Mouse (Mus musculus): ENCODE results near the gene 4933415A04Rik.

Gene 4933415A04Rik

DNA sequence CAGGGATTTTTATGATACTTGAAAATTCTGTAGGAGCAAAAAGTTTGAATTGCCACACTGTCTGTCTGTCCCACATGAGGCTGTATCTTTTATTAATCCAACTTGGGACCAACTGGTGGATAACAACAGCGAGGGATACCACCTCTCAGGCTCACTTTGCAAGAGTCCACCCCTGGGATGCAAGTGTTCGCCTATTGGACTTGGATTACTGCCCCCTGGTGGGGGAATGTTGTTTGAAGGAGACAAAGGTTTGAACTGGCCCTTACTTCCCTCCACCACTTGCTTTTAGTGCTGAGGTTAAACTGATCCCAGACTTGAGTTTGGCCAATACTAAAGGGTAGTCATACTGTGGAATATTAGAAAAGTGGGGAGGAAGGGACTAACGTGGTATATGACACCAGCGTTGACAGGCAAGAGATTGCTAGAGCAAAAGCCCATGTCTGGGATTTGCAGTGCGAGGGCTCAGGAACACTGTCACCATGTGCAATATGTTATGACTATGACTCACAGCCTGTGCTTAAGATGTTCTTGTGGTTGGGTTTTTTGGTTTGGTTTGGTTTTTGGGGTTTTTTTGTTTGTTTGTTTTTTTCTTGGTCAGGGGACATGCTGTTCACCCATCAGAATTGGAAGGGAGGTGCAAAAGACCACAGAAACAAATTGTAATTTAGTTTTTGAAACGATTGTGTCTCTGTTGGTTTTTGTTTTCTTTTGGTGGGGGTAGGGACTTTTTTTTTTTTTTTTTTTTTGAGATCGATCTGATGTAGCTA lies at the start of gene 4933415A04Rik:
Gene 4933415A04Rik (plus strand): TSS at position 717 of the 767 bp plus-strand sequence.
- DNase-seq (ENCODE audit: low spot score), result peak; percentile 38

DNA sequence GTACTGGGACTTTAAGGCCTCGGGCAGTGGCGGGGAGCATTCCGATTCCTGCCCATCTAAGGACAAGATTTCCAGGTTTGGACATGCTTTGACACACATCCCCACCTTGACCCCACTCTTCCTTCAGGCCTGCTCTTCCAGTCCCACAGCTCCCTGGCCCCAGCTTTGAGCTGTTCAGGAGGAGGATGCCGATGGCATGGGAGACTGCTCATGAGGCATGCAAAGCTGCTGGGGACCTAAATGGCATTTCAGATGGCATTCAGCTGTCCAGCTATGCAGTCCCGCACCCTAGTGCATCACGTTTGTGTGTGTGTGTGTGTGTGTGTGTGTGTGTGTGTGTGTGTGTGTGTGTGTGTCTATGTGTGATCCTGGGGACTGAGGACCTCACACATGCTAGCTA lies 49.8 kb upstream of the 4933415A04Rik start:
- DNase-seq (ENCODE audit: low spot score), result no peak

DNA sequence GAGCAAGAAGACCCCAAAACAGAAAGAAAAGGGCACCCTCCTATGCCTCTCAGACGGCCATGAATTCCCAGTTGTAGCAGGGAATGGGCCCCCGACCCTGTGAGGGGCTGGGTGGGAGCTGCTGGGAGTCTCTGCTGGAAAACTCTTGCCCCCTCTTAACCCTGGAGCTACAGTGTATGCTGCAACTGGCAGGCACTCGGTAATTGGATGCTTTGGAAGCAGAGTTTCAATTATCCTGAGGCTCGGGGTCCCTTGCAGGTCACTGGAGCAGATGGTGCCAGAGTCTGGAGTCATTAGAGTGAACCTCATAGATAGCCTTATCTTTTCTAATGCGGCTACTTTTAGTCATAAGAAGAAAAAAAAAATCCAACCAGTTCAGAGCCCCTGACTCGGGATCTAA lies 47.0 kb upstream of the 4933415A04Rik start:
- DNase-seq (ENCODE audit: low spot score), result no peak

DNA sequence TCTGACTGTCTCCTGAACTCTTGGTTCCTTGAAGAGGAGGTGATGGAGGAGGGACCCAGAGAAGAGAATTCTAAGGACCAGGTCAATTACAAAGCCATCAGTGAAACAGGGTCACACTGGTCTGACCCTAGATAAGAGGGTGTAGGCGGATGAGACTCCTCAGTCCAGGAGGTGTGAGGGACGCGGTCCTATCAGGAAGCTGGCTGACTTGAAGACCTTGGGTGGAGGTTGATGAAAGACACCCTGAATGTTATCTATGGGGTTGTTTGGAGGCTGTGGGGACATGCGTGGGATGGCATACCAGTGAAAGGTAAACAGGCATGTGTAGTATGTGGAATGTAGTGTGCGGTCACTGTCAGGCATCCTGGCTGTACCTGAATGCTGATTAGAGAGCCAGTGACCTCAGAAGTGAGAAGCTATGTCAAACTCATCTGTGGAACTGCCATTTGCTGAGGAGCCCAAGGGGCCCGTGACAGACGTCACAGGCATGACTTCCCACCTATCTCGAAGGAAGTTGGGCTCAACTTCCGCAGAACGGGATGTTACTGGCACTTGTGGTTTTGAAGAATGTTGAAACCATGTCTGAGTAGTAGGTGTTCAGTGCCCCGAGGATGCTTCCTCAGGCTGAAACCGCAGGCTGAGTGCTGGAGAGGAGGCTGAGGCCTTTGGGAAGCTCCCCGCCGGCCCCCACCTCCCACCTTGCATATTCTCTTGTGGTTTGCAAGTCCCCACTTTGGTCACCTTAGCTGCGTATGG lies 43.0 kb upstream of the 4933415A04Rik start:
- no peak for DNase-seq (ENCODE audit: low spot score)

DNA sequence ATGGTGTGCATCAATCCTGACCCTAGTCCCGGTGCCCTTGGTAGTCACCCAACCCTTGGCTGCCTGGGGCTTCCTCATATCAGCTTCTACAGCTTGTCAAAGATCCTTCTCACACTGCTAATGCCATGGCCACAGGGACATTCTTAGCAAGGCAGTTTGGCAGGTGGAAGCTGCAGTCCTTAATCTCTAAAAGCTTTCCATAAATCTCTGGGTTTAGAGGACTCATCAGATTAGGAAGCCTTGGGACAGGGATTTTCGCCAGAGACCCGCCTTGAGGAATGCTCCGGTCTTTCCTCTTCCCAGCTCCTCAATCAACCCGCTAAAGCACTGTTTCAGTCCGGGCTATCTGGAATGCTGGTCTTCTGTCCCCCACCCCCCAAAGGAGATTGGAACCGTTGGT lies 42.0 kb upstream of the 4933415A04Rik start:
- no peak for DNase-seq (ENCODE audit: low spot score)

DNA sequence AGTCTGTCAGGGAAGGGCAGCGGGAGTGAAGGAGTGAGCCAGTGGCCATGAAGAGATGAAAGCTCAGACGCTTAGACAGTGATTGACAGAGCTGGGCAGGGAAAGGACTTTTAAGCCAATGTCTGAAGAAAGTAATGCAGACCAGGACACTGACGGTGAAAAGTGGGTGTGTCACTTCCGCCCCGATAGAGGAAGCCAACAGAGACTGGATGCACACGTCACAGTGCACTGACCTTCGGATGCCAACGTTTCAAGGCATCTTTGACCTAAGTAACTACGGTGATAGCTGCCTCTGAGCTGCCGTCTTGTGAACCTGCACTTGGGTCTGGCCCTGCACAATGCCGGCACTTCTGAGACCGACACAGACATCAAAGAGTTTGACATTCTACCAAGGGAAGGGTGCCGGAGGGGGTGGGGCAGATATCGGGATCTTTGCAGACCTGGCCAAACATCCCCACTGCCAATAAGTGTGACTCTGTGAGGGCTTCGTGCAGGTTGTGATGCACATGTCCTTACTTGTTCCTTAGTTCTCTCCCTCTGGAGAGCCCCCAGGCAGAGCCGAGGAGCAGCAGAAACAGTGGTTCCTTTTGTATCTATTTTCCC lies 40.9 kb upstream of the 4933415A04Rik start:
- DNase-seq (ENCODE audit: low spot score), result no peak

DNA sequence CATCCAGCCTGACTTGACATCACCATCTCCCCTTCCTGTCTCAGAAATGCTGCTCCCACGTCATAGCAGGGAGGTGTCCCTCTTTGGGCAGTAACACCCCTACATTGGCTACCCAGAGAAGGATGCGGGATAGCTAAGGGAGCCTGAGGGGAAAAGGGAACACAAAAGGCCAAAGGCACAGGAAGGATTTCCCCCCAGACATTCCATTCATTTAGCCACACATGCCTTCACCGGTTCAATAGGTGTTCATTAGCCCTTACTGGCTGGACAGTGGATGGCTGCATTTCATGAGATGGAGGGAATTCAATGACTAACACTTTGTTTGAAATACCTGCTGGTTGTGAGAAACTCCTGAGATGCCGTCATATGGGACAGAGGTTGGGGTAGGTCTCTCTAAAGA lies 40.2 kb upstream of the 4933415A04Rik start:
- DNase-seq (ENCODE audit: low spot score), result no peak

DNA sequence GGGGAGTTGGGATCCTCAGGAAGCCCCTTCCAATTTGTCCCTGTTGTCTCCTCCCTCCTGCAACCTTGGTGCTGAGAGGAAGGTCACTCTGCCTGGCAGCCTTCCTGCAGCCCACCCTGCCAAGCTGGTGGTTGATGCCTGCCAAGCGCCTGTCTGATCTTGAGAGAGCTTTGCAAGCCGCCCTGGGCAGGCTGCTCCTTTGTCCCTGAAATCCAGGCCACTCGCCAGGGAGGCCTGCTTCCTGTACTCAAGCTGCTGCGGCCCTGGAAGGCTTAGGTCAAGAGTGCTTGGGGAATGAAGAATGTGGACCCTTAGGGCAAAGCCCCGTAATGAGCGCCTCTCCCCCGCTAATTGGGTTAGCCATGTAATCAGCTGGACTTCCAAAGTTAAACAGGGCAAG lies 38.7 kb upstream of the 4933415A04Rik start:
- peak; percentile 45 for DNase-seq (ENCODE audit: low spot score)

DNA sequence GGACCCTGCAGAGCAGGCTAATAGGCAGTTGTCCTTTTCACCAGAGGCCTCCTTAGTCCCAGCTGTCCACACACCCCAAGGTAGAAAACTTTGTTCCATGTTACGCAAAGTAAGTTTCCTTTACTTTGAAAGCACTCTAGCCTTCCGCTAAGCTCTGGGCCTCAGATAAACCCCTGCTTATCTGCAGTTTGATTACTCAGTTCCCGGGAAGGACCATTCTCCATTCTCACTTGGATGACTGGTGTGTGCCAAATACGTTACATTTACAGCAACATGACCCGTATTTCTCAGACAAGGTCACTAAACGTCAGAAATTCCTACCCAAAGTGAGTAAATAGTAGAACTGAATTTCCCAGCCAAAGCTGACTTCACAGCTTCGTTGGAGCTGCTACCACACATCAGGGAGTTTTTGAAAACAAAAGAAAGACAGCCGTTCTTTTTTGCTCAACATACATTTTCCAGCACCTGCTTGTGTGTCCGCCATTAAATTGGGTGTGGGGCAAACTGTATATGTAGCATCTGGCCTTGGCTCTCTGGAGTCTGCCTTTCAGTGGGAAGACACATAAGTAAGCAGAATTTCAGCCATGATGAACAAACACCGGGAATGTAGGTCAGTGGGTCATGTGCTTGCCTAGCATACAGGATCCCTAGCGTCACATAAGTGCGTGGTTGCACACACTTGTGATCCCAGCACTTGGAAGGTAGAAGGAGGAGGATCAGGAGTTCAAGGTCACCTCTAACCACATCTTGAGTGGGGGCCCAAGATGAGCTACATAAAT lies 38.0 kb upstream of the 4933415A04Rik start:
- DNase-seq (ENCODE audit: low spot score), result peak; percentile 59

DNA sequence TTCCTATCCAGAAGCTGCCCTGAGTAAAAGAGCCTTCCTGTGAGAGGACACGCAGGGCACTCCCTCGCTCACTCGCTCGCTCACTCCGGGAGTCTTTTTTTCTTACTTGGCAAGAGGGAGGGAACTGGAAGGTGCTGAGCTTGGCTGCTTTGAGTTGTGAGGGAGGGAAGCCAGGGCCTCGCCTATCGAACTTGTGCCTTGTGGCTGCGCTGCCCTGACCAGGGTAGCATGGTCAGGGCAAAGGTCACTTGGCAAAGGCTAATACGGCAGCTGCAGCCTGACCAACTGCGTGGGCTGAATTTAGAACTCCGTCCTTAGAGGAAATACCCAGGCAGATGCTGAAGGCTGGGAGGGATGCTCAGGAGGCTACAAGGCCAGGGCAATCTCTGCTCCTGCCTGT lies 37.1 kb upstream of the 4933415A04Rik start:
- peak; percentile 39 for DNase-seq (ENCODE audit: low spot score)

DNA sequence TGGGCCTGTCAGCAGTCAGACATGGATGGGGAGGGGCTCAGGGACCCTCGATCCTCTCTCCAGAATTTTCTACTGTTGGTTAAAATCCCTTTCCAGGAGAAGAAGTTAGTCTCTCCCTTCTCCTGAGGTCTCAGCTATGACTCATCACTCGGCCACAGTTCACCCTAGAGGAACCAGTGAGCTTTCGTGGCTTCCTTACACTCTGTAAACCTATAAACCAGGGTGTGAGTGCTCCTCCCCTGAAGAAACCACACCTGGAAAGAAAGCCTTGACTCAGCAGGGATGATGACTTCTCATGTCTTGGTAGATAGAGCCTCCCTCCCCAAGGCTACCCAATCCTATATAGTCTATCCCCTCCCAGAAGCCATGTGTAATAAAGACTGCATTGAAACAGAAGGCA lies 35.1 kb upstream of the 4933415A04Rik start:
- no peak for DNase-seq (ENCODE audit: low spot score)

DNA sequence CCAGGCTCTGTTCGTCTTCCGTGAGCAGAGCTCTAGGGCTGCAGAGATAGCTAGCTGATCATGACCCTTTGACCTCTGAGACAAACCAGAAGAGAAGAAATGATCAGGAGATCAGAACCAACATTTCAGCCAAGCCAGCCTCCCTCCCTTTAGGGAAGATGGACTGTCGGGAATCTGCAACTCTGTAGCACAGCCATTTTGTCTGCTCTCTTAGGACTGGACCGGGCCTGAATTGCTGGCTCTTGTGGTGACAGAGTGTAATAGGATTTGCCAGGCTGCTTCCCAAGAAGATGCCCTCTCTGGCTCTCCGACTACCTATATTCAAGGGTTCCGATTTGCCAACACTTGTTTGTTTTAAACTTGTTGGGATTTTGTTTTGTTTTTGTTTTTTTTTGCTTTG lies 34.2 kb upstream of the 4933415A04Rik start:
- DNase-seq (ENCODE audit: low spot score), result no peak

DNA sequence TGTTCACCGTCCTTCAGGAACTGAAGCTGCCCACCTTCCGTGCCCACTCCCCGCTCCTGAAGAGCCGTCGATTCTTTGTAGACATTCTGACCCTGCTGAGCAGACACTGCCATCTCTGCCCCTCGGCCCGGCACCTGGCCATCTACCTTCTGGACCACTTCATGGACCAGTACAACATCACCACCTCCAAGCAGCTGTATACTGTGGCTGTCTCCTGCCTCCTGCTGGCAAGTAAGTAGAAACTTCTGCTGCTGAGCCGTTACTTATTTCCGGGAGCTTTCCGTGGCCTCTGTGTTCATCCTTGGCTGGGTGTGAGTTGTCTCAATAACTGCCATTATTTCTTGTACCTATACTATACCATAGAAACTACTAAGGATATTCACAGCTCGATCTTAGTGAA lies 30.3 kb upstream of the 4933415A04Rik start:
- no peak for DNase-seq (ENCODE audit: low spot score)

DNA sequence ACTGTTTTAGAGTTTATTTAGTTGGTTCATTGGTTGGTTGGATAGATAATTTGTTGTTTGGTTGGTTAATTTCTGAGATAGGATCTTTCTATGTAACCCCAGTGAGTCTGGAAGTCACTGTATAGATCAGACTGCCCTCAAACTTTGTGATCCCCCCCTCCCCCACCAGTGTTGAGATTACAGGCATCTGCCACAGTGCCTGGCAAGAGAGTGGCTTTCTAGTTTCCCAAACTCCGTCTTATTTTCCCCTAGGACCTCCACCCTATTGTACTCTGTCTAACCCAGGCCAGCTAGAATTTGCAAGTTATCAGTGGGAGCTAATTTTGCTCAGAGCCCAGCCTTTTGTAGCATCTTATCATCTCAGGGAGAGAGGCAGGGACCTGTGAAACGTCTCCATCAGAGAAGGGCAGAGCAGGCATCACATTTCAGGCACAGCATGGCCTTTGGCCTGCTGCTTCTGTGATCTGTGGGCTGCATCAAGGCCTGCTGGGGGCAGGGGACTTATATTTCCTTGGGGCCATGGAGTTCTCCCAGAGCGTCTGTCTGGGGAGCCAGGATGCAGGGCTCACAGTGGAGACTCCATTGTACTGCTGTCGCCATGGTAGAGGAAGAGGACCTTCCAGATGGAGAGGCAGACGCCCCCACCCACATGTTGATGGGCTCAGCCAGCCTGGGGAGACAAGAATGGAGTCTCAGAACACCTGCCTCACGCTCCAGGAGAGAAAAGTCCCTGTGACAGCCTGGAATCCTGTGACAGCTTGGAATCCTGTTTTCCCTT lies 27.1 kb upstream of the 4933415A04Rik start:
- no peak for DNase-seq (ENCODE audit: low spot score)

DNA sequence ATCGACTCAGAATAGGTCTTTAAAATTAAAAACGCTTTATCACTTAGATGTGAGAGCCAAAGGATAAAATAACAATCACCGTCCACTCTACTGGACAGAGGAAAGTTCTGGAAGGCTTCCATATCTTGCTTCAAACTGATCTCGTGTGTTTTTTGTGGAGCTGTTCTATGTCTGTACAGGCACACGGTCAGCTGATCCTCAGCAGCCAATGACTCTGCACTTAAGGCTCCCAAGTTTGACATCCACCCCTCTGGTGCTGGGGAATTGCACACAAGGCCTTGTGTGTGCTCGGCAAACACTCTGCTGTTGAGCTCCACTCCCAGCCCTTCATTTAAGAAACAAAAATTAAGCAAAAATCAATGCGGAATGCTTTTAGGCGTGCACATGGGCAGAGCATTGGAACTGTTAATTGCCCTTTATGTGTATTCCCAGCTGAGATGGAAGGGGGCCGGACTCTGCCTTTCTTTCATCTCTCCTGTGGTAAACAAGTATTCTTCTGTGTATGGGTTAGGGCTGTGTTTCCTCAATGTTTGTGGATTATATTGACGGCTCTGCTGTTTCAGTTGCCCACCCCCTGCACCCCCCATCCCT lies 23.1 kb upstream of the 4933415A04Rik start:
- no peak for DNase-seq (ENCODE audit: low spot score)

DNA sequence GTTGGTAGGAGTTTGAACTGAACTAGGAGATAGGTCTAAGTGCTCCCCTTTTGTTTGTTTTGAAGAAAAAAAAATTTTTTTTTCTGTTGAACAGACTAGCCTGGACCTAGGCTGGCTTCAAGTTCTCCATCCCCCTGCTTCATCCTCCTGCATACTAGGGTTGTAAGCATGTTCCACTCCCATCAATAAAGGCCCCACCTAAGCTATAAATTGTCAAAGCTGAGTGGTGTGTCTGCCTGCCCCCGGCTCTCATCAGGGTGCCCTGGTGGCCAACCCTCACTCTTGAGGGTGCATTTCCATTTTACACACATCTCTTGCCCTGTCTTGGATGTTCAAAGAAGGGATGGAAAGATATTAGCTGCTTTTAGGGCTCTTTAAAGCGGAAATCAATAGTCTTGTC lies 21.4 kb upstream of the 4933415A04Rik start:
- no peak for DNase-seq (ENCODE audit: low spot score)

DNA sequence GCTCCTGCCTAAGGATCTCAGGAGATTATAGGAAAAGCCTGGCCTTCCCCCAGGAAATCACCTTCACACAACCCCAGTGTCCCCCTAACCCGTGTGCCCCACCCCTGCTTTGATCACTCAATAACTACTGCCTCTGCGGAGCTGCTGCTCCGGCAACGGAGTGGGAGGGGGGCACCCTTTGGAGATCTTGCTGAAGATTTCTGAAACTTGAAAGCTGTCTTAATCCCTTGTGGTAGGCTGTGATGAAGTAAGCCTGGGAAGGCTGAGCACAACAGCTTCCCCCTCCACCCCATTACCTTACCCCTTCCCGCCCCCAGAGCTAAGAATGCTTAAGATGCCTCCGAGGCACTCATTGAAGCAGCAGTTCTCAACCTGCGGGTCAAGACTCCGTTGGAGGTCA lies 21.0 kb upstream of the 4933415A04Rik start:
- no peak for DNase-seq (ENCODE audit: low spot score)

DNA sequence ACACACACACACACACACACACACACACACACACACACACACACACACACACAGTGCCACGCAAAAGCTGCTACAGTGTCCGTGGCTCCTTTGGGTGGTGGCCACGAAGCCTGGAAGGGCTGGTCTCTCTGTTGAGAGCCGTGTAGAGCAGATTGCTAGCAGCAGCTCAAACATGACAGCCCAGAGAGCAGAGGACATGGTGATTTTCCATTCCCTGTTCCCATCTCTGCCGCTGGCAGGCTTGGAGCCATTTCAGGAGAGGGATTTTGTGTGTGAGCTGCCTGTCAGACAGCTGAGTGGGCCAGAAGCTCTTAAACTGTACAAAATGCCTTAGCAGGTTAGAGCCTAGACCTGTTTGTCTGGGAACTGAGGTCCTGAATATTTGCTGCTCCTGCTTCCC lies 20.1 kb upstream of the 4933415A04Rik start:
- no peak for DNase-seq (ENCODE audit: low spot score)

DNA sequence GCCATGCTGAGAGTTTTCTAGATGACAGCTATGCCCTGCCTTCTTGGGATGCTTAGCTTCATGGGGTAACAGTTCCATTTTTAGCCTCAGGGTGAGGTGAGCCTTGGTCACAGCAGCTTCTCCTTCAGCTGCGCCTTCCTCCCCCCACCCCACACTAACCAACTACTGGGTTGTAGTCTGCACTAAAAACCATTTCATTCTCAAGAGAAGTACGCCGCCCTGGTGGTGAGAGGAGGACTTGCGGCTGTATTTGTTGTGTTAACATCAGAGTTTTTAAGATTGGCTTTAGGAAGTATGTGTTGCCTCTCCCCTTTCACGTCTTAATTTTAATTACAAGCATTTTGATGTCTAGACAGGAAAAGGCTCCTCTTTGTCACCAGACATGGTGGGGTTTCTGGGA lies 18.6 kb upstream of the 4933415A04Rik start:
- no peak for DNase-seq (ENCODE audit: low spot score)

DNA sequence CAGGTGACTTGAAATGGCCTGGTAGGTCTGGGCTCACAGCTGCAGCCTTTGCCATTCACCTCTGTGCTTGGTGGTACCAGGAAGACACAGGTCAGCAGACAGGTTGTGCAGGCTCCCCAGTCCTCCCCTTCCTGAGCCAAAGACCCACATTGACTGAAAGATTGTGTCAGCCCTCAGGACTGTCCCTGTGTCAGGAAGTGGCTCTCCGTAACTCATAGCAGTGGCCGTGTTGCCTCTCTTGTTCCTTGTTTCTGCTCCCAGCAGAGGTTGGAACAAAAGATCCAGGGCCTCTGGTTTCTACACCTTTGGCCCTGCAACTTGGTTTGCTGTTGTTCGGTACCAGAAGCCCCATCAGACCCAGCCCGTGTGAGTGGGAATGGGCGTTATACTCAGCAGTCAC lies 17.7 kb upstream of the 4933415A04Rik start:
- DNase-seq (ENCODE audit: low spot score), result no peak

DNA sequence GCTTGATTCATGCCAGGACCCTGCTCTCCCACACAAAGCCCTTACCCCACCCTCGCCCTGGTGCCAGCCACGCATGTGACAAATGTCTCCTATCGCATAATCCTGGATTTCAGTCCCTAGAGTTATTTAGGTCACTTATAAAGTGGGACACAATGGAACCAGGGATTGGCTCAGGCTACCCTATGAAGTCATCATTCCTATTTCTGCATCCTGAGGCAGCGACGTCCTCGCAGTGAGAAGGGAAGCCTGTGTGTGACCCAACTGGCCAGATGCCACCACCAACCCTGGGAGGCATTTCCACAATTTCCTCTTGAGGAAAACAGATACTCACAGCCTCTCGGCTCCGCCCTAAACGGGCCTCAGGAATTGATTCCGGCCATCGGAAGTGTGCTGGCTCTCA lies 17.2 kb upstream of the 4933415A04Rik start:
- no peak for DNase-seq (ENCODE audit: low spot score)
